Mouse (Mus musculus) left cerebral cortex, adult 18-20 months (tissue): ENCODE results near the gene Ovca2. TPM values are rescaled to one million over a fixed set of nuclear protein-coding genes. Genes with fewer than 3 reads are reported as not detected.

Experiments used
- DNase-seq, 2 experiments: peaks; one replicate each; pipeline ENCODE4 v3.0.0; 2021 to 2022; ENCODE audit warnings: low spot score in 2 of 2, mixed read lengths in 1 of 2
- long read RNA-seq, 2 experiments: library from polyadenylated mRNA; stranded (forward); transcript quantifications; one replicate each; pipeline ENCODE4 v2.0.0; 2021
- total RNA-seq, 2 experiments: library from RNA; stranded (reverse); gene quantifications; 2 replicates each; pipeline ENCODE4 v1.2.3; 2021

Ovca2 gene
- 10 to 100 TPM in 1 of 2 experiments, 1 to 10 TPM in 1; 9.2 to 12.0 TPM for total RNA-seq
- long read RNA-seq, experiment 1, transcript Ovca2-201 (2 exons, 2,670 nt): major isoform, 7 of 14 reads
- long read RNA-seq, experiment 1, partial matches to known transcripts: 0 of 14 reads
- long read RNA-seq, experiment 1, other reads (novel, unspliced or antisense): 7 of 14 reads
- long read RNA-seq, experiment 2, partial matches to known transcripts: 0 of 13 reads
- long read RNA-seq, experiment 2, other reads (novel, unspliced or antisense): 9 of 13 reads

DNA sequence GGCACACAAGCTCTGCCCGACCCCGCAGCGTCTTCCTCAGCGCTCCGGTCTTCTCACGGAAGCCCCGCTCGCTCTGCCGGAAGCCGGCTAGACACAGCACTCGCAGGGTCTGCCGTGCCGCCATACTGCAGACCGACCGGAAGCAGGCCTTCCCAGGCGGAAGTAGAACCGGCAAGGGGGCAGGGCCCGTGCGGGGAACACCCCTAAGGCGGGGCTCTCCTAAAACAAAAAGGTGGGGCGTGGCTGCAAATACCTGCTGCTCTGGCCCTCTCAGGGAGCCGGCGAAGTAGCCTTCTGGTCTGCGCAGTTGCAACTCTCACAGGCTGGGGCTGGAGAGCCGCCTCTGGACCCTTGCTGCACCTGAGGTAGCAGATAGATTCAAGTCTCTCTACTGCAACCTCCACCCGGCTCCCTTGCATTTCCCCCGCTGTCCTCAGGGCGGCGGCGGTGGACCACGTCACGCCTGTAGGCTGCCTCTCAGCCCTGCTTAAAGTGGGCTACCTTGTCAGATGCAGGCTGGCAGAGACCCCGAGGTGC, at the start of gene Ovca2:
Gene Ovca2 (minus strand): TSS at position 164 of the 537 bp plus-strand sequence.
- DNase-seq: peak; percentile 86 to 88

DNA sequence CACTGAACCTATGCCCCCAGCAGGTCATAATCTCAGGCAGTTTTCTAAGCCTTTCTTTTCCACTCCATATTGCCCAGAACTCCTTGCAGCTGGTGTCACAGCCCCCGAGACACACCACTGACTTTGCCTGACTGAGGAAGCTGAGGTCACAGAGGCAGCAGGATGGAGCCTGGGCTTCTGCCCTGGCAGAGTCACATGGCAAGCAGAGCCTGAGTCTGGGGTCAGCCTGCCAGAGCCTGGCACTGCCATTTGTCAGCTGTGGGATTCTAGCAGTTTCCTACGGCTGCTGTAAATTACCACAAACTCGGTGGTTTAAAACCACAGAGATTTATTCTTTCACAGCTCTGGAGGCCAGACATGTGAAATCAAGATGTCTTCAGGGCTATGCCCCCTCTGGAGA, 49.0 kb upstream of the Ovca2 start:
- DNase-seq: no peak

DNA sequence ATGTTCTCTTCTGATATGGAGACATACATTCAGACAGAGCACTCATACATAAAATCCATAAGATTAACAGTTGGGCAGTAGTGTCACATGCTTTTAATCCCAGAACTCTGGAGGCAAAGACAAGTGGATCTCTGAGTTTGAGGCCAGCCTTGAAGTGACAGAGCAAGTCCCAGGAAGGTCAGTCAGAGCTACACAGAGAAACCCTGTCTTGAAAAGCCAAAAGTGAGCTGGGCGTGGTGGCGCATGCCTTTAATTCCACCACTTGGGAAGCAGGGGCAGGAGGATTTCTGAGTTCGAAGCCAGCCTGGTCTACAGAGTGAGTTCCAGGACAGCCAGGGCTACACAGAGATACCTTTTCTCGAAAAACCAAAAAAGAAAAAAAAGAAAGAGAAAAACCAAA, 46.2 kb upstream of the Ovca2 start:
- no peak for DNase-seq

DNA sequence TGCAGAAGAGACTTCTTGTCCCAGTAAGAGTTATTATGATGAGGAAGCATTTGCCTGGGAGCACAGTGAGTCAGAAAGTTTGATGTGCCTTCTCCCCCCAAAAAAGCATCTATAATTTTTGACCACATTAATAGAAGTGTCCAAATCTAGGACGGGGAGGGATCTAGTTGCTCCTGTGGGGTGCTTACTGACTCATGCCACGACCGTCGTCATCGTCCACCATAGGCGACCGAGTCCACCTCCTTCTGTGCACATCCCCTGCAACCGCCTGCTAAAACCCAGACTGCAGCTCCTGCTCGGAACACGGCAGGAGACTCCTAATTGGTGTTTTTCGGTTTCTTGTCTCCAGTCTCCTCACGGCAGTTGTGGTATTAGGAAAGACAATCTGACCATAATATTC, 45.4 kb upstream of the Ovca2 start:
- no peak for DNase-seq

DNA sequence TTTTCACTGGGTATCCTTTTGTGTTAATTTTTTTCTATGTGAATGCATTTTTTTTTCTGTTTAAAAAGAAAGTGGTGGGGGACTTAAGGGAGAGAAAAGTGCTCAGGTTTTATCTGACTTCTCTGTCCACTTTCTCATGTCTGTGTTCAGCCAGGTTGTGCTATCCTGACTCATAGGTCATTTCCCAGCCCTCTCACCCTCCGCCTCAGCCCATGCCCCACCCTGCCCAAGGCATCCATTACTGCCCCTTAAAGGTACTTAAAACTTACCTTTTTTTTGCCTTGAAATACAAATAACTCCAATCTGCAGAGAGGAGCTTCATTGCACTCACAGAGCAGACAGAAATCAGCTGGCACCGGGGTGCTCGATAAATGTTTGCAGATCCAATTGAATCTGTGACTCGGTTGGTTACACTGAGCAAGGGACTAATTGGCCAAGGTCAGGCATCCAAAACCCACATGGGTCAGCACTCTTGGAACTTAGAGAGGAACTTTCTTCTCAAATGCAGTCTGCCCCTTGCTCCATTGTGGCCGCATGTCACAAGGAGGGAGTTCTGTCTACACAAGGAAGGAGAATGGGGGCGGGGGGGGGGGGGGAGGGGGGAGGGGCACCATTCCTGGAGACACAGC, 42.0 kb upstream of the Ovca2 start:
- DNase-seq: no peak

DNA sequence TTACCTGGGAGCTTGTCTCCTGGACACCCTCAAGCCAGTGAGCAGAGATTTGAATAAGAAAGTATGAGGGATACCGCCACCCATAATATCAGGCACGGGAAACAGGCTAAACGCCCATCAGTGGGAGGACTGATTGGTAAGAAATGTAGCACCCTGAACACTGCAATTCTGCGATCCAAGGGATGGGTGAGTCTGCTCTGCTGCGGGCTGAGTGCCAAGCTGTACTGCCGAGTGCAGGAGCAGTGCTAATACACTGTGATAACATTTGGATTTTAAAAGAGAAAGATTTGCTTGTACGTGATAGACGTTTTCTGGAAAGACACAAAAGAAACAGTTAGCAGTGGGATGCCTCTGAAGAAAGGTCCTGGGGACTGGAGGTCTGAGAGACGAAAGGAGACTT, 41.5 kb upstream of the Ovca2 start:
- DNase-seq: peak; percentile 62

DNA sequence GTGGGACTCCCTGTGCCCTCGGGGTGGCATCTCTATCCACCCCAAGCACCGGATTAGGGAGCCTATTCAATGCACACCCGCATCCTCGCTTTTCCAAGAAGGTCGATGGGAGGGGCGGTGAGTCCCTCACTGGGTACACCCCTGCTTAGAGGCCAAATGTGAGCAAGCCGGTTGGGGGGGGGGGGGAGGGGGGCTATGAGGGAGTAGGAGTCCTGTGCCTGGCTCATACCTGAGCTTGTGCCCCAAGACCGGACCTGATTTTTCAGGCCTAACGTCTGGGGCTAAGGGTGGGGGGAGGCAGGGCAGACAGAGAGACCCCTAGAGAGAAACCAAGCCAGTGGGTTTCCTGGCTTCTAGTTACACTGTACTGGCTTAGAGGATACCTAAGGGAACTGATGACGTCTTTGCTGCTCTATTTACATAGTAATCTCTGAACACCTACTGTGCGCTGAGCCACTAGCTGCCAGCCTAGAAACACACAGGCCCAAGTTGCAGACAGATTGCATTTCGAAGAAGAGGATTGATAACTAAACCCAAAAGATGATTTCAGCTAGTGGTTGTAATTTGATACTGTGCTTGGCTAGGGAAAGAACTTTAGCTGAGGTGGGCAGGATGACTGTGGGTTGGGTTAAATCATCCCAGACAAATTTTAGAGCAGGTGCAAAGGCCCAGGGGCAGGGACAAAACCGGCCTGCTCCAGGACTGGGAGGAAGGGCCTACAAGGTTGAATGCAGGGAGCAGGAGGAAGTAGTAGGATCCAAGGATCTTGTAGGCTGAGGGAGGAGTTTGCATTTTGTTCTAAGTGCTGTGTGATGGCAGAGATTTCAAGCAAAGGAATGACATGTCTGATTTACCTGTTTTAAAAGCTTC, 35.7 kb upstream of the Ovca2 start:
- DNase-seq: no peak

DNA sequence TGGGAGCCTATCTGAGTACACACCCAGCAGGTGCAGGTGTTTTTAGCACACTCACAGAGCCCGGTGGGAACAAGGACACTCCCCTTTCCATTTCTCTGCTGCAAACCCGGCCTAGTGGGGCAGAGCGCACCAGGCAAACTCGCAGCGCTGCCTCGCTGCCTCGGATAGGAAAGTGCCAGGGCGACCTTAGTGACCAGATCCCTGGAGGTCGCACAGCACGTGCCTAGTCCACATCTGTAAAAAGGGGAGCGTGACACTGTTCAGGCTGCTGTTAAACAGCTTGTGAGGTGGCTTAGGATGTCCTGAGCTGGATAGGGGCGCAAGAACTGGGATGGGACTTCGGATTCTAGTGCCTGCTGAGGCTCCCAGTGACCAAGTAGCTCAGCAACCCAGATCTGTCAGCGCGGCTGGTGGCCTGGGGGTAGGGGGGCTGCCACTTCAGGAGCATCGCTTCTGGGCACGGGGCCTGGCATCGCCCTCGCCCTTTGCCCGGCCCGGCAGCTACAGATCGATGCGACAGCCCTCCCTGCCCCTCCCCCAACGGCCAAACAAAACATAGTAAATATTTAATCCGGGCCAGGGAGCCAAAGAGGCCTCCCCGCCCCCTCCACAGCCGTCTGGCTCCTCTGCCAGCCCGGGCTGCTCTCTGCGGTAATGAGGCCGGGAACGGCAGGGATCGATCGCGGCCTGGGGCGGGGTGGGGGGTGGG, 34.9 kb upstream of the Ovca2 start:
- no peak for DNase-seq

DNA sequence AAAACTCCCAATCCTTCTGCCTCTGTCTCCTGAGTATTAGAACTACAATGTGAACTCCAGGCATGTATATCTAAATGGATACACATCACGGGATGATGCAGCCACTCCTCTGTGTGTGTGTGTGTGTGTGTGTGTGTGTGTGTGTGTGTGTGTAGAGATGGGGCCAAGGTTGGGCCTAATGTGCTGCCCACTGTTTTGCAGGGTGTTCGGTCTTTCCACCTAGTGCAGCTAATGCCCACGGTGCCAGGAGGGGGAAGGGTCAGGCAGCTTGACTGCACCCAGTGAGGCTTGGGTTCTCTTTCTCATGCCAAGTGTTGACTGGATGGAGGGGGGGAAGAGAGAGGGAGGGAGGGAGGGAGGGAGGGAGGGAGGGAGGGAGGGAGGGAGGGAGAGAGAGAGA, 34.2 kb upstream of the Ovca2 start:
- no peak for DNase-seq

DNA sequence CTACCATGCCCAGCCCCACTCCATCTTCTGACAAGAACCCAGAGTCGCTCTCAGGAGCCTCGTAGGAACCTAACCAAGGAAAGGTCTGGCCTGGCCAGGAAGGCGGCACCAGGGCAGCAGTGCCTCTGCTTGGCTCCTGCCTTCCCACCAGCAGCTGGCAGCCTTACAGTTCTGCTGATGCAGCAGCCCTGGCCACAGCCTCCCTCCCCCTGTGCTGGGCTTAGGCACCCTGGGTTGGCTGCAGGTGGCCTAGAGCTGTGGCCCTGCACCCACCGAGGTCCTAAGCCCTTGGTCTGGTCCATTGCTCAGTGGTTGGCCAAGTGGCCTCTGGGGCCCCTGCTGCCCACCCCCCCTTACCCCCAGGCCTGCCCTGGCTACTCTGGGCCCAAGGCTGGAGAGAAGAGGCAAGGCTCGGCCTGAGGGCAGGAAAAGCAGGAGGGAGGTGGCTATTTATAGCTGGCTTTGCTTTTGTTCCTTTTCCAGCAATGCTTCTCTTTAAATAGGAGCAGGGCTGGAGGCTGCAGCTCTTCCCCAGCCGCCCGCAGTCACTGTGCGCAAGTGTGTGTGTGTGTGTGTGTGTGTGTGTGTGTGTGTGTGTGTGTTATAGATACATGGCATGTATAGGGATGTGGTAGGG, 33.5 kb upstream of the Ovca2 start:
- DNase-seq: no peak

DNA sequence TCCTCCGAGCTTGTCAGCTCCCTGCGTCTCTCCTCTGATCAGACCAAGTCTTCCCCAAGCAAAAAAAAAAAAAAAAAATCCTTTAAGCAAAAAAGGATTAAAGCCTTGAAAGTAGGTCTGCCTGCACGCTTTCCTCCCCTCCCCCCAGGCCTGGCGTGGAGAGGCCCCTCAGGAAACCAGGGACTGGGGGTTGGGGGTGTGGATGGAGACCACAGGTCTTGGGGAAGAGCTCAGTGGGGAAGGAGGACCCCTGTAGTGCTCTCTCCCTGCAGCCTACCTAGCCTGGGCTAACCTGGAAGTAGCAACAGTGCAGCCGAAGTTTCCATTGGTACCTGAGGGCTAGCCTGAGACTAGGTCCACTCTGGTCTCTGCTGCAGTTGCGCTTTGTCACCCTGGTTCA, 32.1 kb upstream of the Ovca2 start:
- DNase-seq: no peak

DNA sequence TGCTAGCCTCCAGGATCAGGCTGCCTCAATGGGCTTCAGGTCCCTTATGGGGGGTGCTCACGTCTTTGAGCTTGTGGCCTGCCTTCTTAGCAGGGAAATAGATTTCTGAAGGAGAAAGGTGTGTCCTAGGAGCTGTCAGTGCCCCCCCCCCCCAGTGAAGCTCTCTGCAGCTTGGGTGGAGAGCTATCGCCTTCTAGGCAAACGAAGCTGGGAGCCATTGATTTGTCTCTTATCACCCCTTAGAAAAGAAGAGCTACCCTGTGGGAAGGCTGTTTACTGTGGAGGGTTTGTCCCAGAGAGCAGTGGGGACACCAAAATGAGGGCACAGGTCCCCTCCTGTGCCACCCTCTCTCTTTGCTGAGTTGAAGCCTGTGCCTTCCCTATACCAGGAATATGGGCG, 31.5 kb upstream of the Ovca2 start:
- no peak for DNase-seq

DNA sequence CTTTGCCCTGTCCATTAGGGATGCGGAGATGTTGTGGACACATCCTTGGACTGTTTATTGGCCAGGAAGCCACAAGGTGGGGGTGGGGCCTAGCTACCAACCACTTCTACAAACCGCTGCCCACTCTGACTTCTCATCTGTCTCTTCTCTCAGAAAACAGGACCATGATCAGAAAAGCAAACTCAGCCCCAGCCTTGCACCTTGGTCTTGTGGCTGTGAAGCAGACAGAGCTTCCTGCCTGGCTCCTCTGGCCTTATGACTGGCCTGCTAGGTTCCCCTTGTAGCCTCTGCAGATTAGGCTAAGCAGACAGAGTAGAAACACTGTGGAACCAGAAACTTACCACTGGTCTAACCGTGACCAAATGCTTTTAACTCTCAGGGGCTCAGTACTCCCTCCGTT, 30.7 kb upstream of the Ovca2 start:
- no peak for DNase-seq

DNA sequence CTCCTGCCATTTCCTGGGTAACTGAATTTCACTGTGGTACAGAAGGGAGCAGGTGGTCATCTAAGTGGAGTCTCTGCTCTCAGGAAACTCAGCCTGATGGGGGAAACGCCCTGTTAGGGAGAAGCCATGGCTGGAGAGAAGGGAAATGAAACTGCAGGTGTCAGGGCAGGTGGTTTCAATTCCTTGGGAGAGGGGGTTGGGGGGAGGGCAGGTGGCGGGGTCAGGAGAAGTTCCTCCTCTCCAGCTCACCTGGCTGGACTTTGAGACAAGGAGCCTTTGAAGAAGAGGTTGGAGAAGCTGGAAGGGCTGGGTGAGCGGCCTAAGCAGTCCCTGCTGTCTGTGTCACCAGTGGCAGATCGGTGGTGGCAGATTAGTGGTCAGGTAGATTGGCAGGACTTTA, 27.7 kb upstream of the Ovca2 start:
- DNase-seq: no peak

DNA sequence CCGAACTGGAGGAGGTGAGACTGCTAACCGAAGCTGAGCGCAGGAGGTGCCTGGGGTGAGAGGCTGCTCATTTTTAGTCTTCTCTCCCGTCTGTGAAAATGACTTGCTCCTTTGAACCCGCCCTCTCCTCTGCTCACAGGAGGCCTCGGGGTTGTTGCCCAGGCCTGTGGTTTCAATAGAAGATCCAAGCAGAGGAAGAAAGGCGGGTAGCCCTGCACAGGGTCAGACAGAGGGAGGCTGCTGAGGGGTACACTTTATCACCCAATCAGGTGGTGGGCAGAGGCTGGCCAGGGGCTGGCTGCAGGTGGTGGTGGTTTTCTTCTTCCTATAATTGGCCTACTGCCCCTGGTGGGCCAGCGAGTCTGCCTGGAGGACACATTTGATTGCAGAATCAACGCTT, 25.8 kb upstream of the Ovca2 start:
- DNase-seq: no peak

DNA sequence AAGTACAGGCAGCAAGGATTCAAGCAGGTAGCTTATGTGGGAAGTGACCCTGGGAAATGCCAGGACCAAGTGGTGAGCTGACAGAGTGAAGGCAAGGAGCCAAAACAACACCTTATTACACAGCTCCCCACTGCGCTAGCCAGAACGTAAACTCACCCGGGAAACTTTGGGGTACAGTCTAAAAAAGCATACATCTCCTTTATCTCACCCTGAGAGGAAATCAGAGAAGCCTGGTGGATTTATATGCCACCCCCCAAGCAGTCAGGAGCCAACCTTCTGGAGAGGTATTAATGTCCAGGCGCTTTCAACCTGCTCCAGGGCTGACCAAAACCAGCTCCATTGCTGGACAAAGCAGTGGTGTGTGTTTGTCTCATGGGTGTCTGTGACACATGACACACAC, 25.3 kb upstream of the Ovca2 start:
- DNase-seq: no peak

DNA sequence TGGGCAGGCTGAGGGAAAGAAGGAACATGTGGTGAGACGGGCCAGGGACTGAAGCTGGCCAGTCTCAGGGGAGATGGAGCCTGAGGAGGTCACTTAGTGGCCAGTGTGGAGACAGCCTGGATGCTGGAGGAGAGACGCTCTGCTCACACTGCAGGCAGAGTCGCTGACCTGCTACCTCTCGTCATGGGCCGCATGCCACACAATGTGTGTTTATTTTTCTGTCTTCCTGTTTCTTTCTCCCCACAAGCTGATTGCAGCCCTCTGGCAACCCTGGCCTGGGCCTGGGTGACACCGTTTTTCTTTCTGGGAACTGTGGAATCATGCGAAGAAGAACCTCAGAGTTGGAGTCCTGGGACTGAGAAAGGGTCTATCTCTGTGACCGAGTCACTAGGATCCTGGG, 23.1 kb upstream of the Ovca2 start:
- DNase-seq: no peak

DNA sequence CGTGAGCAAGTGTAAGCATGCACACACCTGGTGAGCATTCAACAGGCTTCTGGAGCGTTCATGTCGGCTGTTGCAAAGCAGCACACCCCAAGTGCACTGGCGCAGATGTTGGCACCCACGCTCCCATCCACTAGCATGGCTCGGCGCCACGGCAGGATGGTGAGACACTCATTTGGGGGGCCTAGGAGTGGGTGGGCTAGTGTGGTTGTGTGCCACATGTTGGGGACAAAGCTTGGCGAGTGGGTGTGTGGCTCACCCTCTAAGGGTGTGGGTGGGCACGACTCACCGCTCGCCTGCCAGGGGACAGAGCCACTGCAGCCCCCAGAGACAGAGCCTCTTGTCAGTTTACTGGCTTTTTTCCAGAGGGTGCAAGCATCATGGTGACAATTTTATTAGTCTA, 22.3 kb upstream of the Ovca2 start:
- peak; percentile 83 to 89 for DNase-seq

DNA sequence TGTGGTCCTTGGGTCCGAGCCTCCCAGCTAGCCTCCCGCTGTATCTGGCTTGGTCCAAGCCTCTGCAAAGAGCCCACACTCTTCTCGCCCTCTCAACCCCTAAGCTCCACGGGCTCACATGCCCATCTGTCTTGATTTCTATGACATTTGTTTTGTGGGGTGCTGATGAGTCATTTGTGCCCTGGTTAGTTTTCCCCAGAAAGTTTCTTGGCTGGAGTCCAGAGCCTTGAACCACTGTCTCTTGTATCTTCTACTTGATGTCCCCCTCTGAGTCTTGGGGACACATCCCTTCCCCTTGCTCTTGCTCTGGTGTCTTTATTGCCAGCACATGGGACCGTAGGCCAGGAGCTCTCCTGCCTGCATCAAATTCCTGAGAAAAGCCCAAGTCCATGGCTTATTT, 21.3 kb upstream of the Ovca2 start:
- no peak for DNase-seq

DNA sequence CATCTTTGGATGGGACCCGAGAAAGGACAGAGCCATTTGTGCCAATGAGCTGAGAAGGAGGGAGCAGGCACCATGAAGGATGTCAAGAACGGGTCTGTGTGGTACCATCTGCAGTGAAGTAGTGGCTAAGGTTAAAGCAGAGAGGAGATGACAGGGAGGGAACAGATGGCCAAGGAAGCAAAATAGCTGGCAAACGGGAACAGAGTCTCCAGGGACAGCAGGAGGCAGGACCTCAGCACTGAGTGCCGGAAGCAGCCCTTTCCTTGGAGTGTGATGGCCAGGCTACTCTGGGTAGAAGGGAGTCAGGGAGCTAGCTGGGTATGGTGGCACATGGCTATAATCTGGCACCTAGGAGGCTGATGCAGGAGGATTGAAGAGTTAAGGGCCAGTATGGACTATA, 20.2 kb upstream of the Ovca2 start:
- DNase-seq: no peak

DNA sequence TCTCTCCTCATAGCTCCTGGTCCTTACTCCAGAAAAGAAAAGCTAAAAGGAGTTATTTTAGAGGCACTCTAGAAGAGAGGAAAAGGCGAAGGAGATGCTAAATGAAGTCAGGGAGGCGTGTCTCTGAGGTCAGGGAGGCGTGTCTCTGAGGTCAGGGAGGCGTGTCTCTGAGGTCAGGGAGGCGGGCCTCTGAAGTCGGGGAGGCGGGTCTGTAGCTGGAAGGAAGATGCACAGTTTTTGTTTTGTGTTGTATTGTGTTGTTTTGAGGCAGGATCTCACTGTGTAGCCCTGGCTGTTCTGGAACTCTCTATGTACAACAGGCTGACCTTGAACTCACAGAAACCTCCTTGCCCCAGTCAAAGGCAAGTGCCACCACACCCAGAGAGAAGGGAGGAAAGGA, 19.3 kb upstream of the Ovca2 start:
- DNase-seq: no peak
